Mouse (Mus musculus) neural tube, embryonic 14.5 days (tissue): Measurements from ENCODE around the gene Spib. TPM values are rescaled to one million over a fixed set of nuclear protein-coding genes. Genes with fewer than 3 reads are reported as not detected.

Experiments
- ATAC-seq: fragments of 200-750 bp; cut with Nextera tagmentation; 2 replicates; pipeline ENCODE4 v1.8.0; 2017; ENCODE audit warnings: low read depth, mild to moderate bottlenecking, moderate TSS enrichment, moderate library complexity
- H3K27ac ChIP-seq: fragments of 300-500 bp; sonication (generic); 2 replicates; pipeline ENCODE4 v1.5.1; 2014; ENCODE audit warnings: low read depth, mild to moderate bottlenecking, control low read depth, low read length, moderate library complexity, mixed read lengths
- H3K27me3 ChIP-seq: fragments of 300-500 bp; sonication (generic); 2 replicates; pipeline ENCODE4 v1.6.1; 2014; ENCODE audit warnings: low read length; ENCODE audit not compliant: control insufficient read depth, insufficient read depth
- H3K36me3 ChIP-seq: fragments of 300-500 bp; sonication (generic); 2 replicates; pipeline ENCODE4 v1.6.1; 2014; ENCODE audit warnings: low read length, mixed read lengths; ENCODE audit not compliant: control insufficient read depth, insufficient read depth
- H3K4me1 ChIP-seq: fragments of 300-500 bp; sonication (generic); 2 replicates; pipeline ENCODE4 v1.6.1; 2014; ENCODE audit warnings: low read length; ENCODE audit not compliant: control insufficient read depth, insufficient read depth
- H3K4me2 ChIP-seq: fragments of 300-500 bp; sonication (generic); 2 replicates; pipeline ENCODE4 v1.6.1; 2014; ENCODE audit warnings: mild to moderate bottlenecking, low read depth, low read length, control low read depth
- H3K4me3 ChIP-seq: fragments of 300-500 bp; sonication (generic); 2 replicates; pipeline ENCODE4 v1.5.1; 2014; ENCODE audit warnings: low read depth, low read length, control low read depth, mixed read lengths
- H3K9ac ChIP-seq: fragments of 300-500 bp; sonication (generic); replicated peaks from 2 replicates; pipeline ENCODE4 v1.6.1; 2014; ENCODE audit warnings: low read depth, mild to moderate bottlenecking, control low read depth, low read length, mixed read lengths
- H3K9me3 ChIP-seq: fragments of 300-500 bp; sonication (generic); 2 replicates; pipeline ENCODE4 v1.6.1; 2016; ENCODE audit warnings: low read length; ENCODE audit not compliant: control insufficient read depth
- WGBS: fragments of 180-500 bp; shearing (Covaris S2); extraction: QIAGEN DNeasy Blood & Tissue Kit; methylation state at CpG from one replicate; pipeline ENCODE4 v1.1.7; 2014; 5-methylcytosine and 5-hydroxymethylcytosine counted together
- polyA plus RNA-seq: library from polyadenylated mRNA; unstranded; fragments of >200 nt; fragmentation: Nextera tagmentation; extraction: Ambion mirVana; gene quantifications from 2 replicates; pipeline ENCODE4 v1.2.1, GENCODE M21; 2014

Gene Spib
- not detected in 2 replicates for polyA plus RNA-seq

DNA sequence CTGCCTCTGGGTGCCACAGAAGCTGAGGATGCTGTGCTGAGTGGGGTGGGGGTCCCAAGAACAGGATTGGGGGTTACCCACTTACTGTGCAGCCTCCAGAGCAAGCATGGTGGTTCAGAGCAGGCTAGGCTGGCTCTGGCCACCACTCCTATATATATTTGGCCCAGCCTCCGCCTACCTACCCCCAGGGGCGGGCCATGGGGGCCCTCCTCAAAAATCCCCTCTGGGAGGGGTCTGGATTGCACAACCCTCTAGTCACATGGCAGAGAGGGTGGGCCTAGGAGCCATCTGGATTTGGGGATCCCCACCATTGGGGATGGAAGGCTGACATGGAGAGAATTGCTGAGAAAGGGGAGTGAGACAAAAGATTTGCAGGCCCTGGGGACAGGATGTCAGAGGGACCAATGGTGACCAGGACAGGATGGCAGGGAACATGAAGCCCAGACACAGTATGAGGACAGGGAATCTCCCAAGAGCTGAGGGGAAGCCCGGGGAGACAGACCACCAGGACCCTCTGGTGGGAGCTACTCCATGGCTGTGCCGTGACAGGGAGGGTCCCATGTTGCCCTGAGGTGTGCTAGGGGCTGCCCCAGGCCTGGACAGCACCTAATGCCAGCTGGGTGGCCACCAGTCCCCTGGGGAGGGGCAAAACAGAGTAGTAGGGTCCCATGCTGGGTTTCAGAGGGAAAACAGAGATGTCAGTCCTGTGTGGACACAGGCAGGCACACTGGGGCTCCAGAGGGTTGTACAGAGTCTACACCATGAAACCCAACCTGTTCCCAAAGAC lies at the start of gene Spib:
Spib (minus strand) TSS at position 126 of the 787 bp plus-strand sequence.
- ATAC-seq: no peak
- Histone ChIP-seq H3K27me3 (0 out of 2 replicates have a peak, but pooled peaks cover 4% of the 10 kb centered on the region), H3K9me3 (no peaks in the 10 kb centered on the region), H3K36me3 (no peaks in the 10 kb centered on the region), H3K27ac (no peak within 1 kb of the TSS), H3K4me1 (no peaks in the 10 kb centered on the region), H3K4me3 (no peak within 1 kb of the TSS), H3K4me2 (no peak within 1 kb of the TSS), H3K9ac (no peak within 1 kb of the TSS)
- 84% methylated on average over 3 of the region's 4 CpGs for WGBS

- H3K9ac ChIP-seq: no peak overlapping the region
- no peaks in the 10 kb centered on the region for H3K9me3 ChIP-seq
- 78% methylated on average over 6 of the region's 6 CpGs for WGBS
- ATAC-seq: no peak
- H3K27ac ChIP-seq: no peak overlapping the region
- H3K4me2 ChIP-seq: no peak overlapping the region
- no peak overlapping the region for H3K4me3 ChIP-seq
- no peaks in the 10 kb centered on the region for H3K4me1 ChIP-seq
- no peaks in the 10 kb centered on the region for H3K36me3 ChIP-seq
- H3K27me3 ChIP-seq: no peaks in the 10 kb centered on the region
Measured at GRCm38 (mm10) chr7:44581637-44582036, 49.8 kb upstream of the Spib start.

- no peak for ATAC-seq
- no peaks in the 10 kb centered on the region for H3K4me1 ChIP-seq
- H3K4me3 ChIP-seq: no peak overlapping the region
- WGBS: 58% methylated on average over 5 of the region's 5 CpGs
- H3K36me3 ChIP-seq: no peaks in the 10 kb centered on the region
- H3K4me2 ChIP-seq: no peak overlapping the region
- H3K9me3 ChIP-seq: no peaks in the 10 kb centered on the region
- H3K9ac ChIP-seq: no peak overlapping the region
- H3K27me3 ChIP-seq: no peaks in the 10 kb centered on the region
- H3K27ac ChIP-seq: no peak overlapping the region
Measured at GRCm38 (mm10) chr7:44576333-44576844, 44.5 kb upstream of the Spib start.

- no peaks in the 10 kb centered on the region for H3K9me3 ChIP-seq
- H3K36me3 ChIP-seq: no peaks in the 10 kb centered on the region
- no peak for ATAC-seq
- H3K4me1 ChIP-seq: no peaks in the 10 kb centered on the region
- no peak overlapping the region for H3K9ac ChIP-seq
- no peak overlapping the region for H3K27ac ChIP-seq
- no peak overlapping the region for H3K4me2 ChIP-seq
- H3K27me3 ChIP-seq: no peaks in the 10 kb centered on the region
- H3K4me3 ChIP-seq: no peak overlapping the region
- 79% methylated on average over 5 of the region's 5 CpGs for WGBS
Measured at GRCm38 (mm10) chr7:44572956-44573484, 41.1 kb upstream of the Spib start.

DNA sequence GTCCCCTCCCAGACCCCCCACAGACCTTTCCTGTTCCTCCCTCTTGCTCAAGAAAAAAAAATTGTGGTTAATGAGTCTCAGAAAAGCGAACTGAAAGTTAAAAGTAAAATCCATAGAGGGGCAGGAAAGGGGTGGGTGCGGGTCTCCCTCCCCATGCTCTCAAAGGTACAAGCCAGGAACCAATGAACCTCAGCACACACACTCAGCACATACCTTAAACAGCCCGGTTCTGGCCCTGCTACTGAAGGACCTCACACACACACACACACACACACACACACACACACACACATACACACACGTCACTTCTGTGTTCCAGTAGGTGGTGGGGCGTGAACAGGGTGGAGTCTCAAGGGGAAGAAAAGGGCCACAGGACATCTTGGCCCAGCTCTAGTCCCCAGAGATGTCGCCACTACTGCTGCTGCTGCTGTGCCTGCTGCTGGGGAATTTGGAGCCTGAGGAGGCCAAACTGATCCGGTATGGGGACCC lies 40.4 kb upstream of the Spib start, which contains the start of gene Napsa:
Napsa (plus strand) TSS at position 168 of the 489 bp plus-strand sequence.
- Histone ChIP-seq H3K27ac (no peak within 1 kb of the TSS), H3K4me3 (no peak within 1 kb of the TSS), H3K4me2 (no peak within 1 kb of the TSS), H3K27me3 (no peaks in the 10 kb centered on the region), H3K9me3 (no peaks in the 10 kb centered on the region), H3K9ac (no peak within 1 kb of the TSS), H3K4me1 (no peaks in the 10 kb centered on the region), H3K36me3 (no peaks in the 10 kb centered on the region)
- ATAC-seq: no peak
- WGBS: 37% methylated on average over 7 of the region's 7 CpGs

GRCm38 (mm10) chr7:44571811-44572210 lies 39.9 kb upstream of the Spib start:
- no peaks in the 10 kb centered on the region for H3K27me3 ChIP-seq
- no peak overlapping the region for H3K4me3 ChIP-seq
- no peaks in the 10 kb centered on the region for H3K36me3 ChIP-seq
- no peak overlapping the region for H3K4me2 ChIP-seq
- 62% methylated on average over 4 of the region's 4 CpGs for WGBS
- H3K4me1 ChIP-seq: no peaks in the 10 kb centered on the region
- no peak overlapping the region for H3K27ac ChIP-seq
- H3K9me3 ChIP-seq: no peaks in the 10 kb centered on the region
- H3K9ac ChIP-seq: no peak overlapping the region
- ATAC-seq: no peak

DNA sequence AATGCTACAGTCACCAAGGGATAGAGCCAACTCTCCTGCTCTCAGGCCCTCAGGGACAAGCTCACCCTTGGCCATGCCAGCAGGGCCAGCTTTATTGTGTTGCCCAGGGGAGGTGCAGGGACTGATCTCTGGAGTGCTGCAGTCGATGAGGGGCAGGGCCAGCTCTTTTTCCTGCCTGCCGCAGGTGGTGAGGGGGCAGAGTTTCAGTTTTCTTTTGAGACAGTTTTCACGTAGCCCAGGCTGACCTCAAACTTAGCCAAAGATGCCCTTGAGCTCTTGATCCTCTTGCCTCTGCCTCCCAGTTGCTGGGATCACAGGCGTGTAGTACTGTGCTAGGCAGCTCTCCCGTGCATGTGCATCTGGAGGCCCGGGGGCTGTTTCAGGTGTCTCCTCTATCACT lies 39.1 kb upstream of the Spib start:
- Histone ChIP-seq H3K27me3 (no peaks in the 10 kb centered on the region), H3K4me1 (no peaks in the 10 kb centered on the region), H3K9me3 (no peaks in the 10 kb centered on the region), H3K4me2 (no peak overlapping the region), H3K9ac (no peak overlapping the region), H3K4me3 (no peak overlapping the region), H3K27ac (no peak overlapping the region), H3K36me3 (no peaks in the 10 kb centered on the region)
- 79% methylated on average over 6 of the region's 6 CpGs for WGBS
- ATAC-seq: no peak

DNA sequence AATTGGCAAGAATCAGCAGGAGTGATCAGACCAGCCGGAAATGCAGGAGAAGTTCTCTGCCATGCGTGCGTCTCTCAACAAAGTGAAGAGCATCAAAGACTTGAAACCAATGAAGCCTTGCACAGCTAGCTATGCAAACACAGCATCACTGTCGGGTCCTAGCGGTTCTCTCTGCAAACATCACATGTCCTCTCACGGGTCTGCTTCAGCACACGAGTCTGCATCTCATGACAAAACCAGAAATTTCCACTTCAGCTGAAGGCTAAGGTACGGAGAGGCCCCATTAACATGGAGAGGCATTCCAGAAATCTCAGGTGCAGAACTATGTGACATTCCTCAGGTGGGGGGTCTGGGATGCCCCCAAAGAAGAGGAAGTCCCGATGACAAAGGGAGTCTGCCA lies 36.9 kb upstream of the Spib start:
- no peak overlapping the region for H3K27ac ChIP-seq
- no peaks in the 10 kb centered on the region for H3K4me1 ChIP-seq
- ATAC-seq: no peak
- H3K9ac ChIP-seq: no peak overlapping the region
- no peaks in the 10 kb centered on the region for H3K27me3 ChIP-seq
- H3K36me3 ChIP-seq: no peaks in the 10 kb centered on the region
- H3K4me2 ChIP-seq: no peak overlapping the region
- no peak overlapping the region for H3K4me3 ChIP-seq
- no peaks in the 10 kb centered on the region for H3K9me3 ChIP-seq
- 81% methylated on average over 9 of the region's 9 CpGs for WGBS

- H3K4me3 ChIP-seq: no peak overlapping the region
- H3K4me2 ChIP-seq: no peak overlapping the region
- 69% methylated on average over 6 of the region's 6 CpGs for WGBS
- no peaks in the 10 kb centered on the region for H3K9me3 ChIP-seq
- no peaks in the 10 kb centered on the region for H3K4me1 ChIP-seq
- H3K27me3 ChIP-seq: no peaks in the 10 kb centered on the region
- H3K9ac ChIP-seq: no peak overlapping the region
- no peaks in the 10 kb centered on the region for H3K36me3 ChIP-seq
- ATAC-seq: no peak
- H3K27ac ChIP-seq: no peak overlapping the region
Measured at GRCm38 (mm10) chr7:44565414-44565813, 33.5 kb upstream of the Spib start.
